Mouse (Mus musculus): ENCODE measurements around the gene Shisal2b.

Gene Shisal2b

DNA sequence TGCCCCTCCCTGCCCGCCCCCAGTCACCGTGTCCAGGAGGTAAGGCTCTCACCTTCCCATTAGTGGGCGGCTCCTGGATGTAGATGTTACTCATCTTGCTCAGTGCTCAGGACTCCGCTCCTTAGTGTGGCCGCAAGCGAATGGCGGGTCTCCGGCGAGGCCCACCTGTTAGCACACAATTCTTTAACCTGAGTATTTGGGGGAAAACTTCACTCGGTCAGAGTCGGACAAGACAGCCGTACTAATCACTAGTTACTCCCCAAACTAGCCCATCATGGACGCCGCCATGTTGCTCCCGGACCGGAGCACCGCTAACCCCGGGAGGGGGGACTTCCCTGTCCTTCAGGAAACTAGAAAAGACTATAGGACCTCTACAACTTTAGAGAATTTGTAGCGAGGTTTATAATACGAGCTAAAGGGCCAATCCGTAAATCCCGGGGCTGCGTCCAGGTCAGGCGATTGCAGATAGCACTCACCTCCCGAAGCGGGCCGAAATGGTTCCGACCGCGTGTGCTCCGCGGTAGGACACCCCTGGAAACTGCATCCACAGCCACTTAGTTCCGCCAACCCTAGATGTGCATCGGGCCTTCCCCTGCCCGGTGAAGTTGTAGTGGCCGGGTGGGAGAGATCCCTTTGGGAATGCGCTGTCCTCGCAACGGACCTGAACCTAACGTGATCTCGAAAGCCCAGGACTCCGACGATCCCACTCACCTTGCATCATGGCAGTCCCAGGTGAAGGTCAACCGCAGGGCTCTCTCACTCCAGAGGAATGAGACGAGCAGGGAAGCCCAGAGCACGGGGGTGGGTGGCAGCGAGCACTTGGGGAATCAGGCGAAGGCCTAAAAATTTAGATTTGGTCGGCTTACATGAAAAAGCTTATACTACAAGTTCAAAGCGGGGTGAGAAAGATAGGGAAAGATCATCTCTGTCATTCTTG is 46.8 kb downstream of the Shisal2b start, which contains the start of gene Cwc27:
TSS of gene Cwc27 (minus strand) at position 508 of the 937 bp plus-strand sequence.
- DNase-seq (ENCODE audit: low spot score) = peak; percentile 79

- no peak for DNase-seq (ENCODE audit: low spot score)
These were observed 47.4 kb downstream of the Shisal2b start for GRCm38 (mm10) chr13:104816270-104816634.

DNA sequence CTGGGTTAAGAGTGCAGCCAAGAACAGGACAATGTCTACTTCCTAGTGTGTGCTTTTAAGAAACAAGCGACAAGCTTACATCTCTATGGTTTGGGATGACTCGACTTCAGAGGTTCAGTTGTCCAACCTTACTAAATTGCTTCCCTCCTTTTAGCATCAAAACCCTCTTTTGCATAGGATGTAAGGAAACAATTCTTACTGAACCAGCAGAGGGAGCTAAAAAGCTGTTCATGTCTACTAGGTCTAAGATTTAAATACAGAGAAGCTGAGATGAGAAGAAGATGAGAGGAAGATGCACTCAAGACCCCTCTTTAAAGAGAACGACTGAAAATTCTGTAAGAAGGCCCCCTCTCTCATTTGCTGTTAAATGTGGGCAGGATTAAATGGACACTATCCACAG is 58.0 kb downstream of the Shisal2b start:
- DNase-seq (ENCODE audit: low spot score) = no peak

DNA sequence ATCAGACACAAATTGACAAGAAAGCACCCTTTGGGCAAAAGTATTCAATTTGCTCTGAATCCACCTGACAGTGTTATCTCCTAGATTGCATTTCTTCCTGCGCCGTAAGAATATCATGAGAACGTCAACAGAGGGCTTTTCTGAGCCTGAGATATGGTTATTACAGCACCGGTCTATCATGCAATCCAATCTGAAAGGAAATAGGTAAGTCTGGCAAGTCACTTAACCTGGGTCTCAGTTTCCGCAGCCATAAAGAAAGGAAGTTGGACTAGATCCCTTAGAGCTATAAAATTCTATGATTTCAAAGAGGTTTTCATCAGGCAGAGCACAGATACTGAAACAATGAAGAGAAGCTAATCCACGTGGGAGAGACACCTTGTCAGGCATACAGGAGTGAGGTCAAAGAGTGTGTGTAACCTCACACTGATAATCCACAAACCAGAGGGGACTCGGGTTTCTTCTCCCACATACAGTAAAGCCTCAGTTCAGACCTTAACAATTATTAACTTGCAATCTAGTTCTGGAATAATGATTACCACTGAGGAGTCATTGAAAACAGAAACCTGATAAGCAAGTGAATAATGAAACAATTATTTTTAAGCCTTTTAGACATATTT is 64.0 kb downstream of the Shisal2b start:
- DNase-seq (ENCODE audit: low spot score) = no peak

- DNase-seq (ENCODE audit: low spot score) = no peak
These were observed 64.6 kb downstream of the Shisal2b start for GRCm38 (mm10) chr13:104799067-104799466.

Data from testis, postnatal 14 days (tissue).